Mouse (Mus musculus): Measurements from ENCODE around the gene Alkbh1. TPM values are rescaled to one million over a fixed set of nuclear protein-coding genes. Genes with fewer than 3 reads are reported as not detected.

Alkbh1 gene
- total and polyA plus RNA-seq, 3 experiments = 41.4 to 48.9 TPM; not detected in 1

DNA sequence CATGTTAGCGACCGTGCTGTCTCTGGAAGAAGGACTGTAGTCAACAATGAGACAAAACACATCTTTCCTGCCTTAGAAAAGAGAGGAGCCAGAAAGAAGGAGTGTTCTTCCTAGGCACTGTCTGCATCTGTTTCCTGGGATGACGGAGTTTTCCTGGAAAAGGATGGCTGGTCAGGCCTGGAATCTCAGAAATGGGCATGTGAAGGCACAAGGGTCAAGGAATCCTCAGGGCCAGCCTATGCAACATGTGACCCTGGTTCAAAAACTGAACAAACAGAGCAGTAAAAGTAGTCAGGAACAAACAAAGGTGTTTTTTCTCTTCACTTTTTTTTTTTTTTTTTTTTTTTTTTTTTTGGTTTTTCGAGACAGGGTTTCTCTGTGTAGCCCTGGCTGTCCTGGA is 46.7 kb downstream of the Alkbh1 start:
- Histone ChIP-seq H3K36me3 (ENCODE audit: control insufficient read depth in 1 of 2, insufficient read depth in 2 of 2, low read length in 2 of 2) (no peaks in the 10 kb centered on the region), H3K27ac (ENCODE audit: control insufficient read depth, low read depth, low read length) (no peak overlapping the region), H3K79me2 (ENCODE audit: control insufficient read depth, insufficient read depth, low read length, poor library complexity) (no peaks in the 10 kb centered on the region), H3K9me3 (replicated peaks; ENCODE audit: insufficient read depth, low read length) (no peaks in the 10 kb centered on the region), H3K27me3 (ENCODE audit: control insufficient read depth in 1 of 2, insufficient read depth in 2 of 2, low read length in 2 of 2) (no peaks in the 10 kb centered on the region), H3K9ac (ENCODE audit: control insufficient read depth, low read depth, low read length, poor library complexity, severe bottlenecking) (no peak overlapping the region), H3K4me1 (ENCODE audit: control insufficient read depth in 1 of 2, insufficient read depth in 2 of 2, low read length in 2 of 2) (no peaks in the 10 kb centered on the region), H3K4me3 (ENCODE audit: control insufficient read depth in 1 of 2, insufficient read depth in 1 of 2, low read depth in 2 of 2, low read length in 2 of 2) (no peak overlapping the region)
- no peak for TF ChIP-seq MXI1 (IDR thresholded peaks at IDR 0.05; ENCODE audit: low read depth, low read length)
- no peak for TF ChIP-seq TAL1 (IDR thresholded peaks at IDR 0.05; ENCODE audit: low read length)
- TF ChIP-seq GATA1 (IDR thresholded peaks at IDR 0.05; ENCODE audit: low read depth, low read length) = no peak
- TF ChIP-seq EP300 (IDR thresholded peaks at IDR 0.05; ENCODE audit: low read depth in 1 of 2, low read length in 2 of 2) = no peak
- TF ChIP-seq ELF1 (IDR thresholded peaks at IDR 0.05; ENCODE audit: low read depth, low read length) = no peak
- TF ChIP-seq USF1 (IDR thresholded peaks at IDR 0.05; ENCODE audit: low read depth, low read length) = no peak
- TF ChIP-seq CHD2 (IDR thresholded peaks at IDR 0.05; ENCODE audit: low read length) = no peak
- TF ChIP-seq RCOR1 (IDR thresholded peaks at IDR 0.05; ENCODE audit: low read depth, low read length) = no peak
- TF ChIP-seq SIN3A (IDR thresholded peaks at IDR 0.05; ENCODE audit: low read length) = no peak
- no peak for TF ChIP-seq E2F4 (IDR thresholded peaks at IDR 0.05; ENCODE audit: borderline replicate concordance, low read depth, low read length)
- TF ChIP-seq MAFK (IDR thresholded peaks at IDR 0.05; ENCODE audit: borderline replicate concordance, low read depth, low read length) = no peak
- no peak for TF ChIP-seq BHLHE40 (IDR thresholded peaks at IDR 0.05; ENCODE audit: borderline replicate concordance, low read depth, low read length)
- TF ChIP-seq USF2 (IDR thresholded peaks at IDR 0.05; ENCODE audit: borderline replicate concordance in 1 of 2, insufficient read depth in 1 of 2, low read depth in 1 of 2, low read length in 2 of 2) = no peak
- no peak for TF ChIP-seq GABPA (IDR thresholded peaks at IDR 0.05; ENCODE audit: low read depth, low read length)
- TF ChIP-seq UBTF (IDR thresholded peaks at IDR 0.05; ENCODE audit: borderline replicate concordance, insufficient read depth, low read depth, low read length) = no peak
- TF ChIP-seq NELFE (IDR thresholded peaks at IDR 0.05; ENCODE audit: low read depth, low read length) = no peak
- TF ChIP-seq RAD21 (IDR thresholded peaks at IDR 0.05; ENCODE audit: low read depth, low read length) = no peak
- no peak for TF ChIP-seq ETS1 (IDR thresholded peaks at IDR 0.05; ENCODE audit: low read depth, low read length)
- TF ChIP-seq NRF1 (IDR thresholded peaks at IDR 0.05; ENCODE audit: insufficient read depth, low read depth, low read length, poor library complexity, severe bottlenecking) = no peak
- TF ChIP-seq MYC (IDR thresholded peaks at IDR 0.05; ENCODE audit: low read depth, low read length) = no peak
- no peak for DNase-seq (ENCODE audit: low read depth, low spot score)

DNA sequence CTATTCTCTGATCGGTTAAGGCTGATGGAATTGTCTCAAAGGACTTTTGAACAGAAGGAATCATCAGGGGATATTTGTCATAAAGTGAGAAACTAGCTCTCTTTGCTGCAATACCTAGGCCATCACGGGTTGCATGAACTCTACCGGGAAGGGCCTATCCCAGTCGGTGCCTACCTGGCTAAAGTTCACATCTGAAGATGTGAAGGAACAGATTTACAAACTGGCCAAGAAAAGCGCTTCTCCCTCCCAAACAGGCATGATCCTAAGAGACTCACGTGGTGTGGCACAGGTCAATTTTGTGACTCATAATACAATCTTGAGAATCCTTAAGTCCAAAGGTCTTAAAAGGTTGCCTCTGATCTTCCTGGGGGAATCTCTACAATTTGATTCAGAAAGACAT is 49.5 kb downstream of the Alkbh1 start:
- no peak overlapping the region for H3K4me3 ChIP-seq (ENCODE audit: control insufficient read depth in 1 of 2, insufficient read depth in 1 of 2, low read depth in 2 of 2, low read length in 2 of 2)
- no peaks in the 10 kb centered on the region for H3K9me3 ChIP-seq (replicated peaks; ENCODE audit: insufficient read depth, low read length)
- no peak for TF ChIP-seq POLR2AphosphoS2 (IDR thresholded peaks at IDR 0.05; ENCODE audit: low read length)
- no peak for TF ChIP-seq USF1 (IDR thresholded peaks at IDR 0.05; ENCODE audit: low read depth, low read length)
- TF ChIP-seq HCFC1 (IDR thresholded peaks at IDR 0.05; ENCODE audit: low read depth, low read length) = no peak
- TF ChIP-seq CHD2 (IDR thresholded peaks at IDR 0.05; ENCODE audit: low read length) = no peak
- TF ChIP-seq MXI1 (IDR thresholded peaks at IDR 0.05; ENCODE audit: low read depth, low read length) = no peak
- TF ChIP-seq EP300 (IDR thresholded peaks at IDR 0.05; ENCODE audit: low read depth in 1 of 2, low read length in 2 of 2) = no peak
- TF ChIP-seq MYC (IDR thresholded peaks at IDR 0.05; ENCODE audit: low read depth, low read length) = no peak
- TF ChIP-seq ELF1 (IDR thresholded peaks at IDR 0.05; ENCODE audit: low read depth, low read length) = no peak
- TF ChIP-seq USF2 (IDR thresholded peaks at IDR 0.05; ENCODE audit: borderline replicate concordance in 1 of 2, insufficient read depth in 1 of 2, low read depth in 1 of 2, low read length in 2 of 2) = no peak
- no peak for TF ChIP-seq MAZ (IDR thresholded peaks at IDR 0.05; ENCODE audit: low read depth, low read length)
- TF ChIP-seq MEF2A (IDR thresholded peaks at IDR 0.05; ENCODE audit: extremely low read depth, insufficient replicate concordance, low read depth, low read length, poor library complexity, severe bottlenecking) = no peak
- no peaks in the 10 kb centered on the region for H3K36me3 ChIP-seq (ENCODE audit: control insufficient read depth in 1 of 2, insufficient read depth in 2 of 2, low read length in 2 of 2)
- no peaks in the 10 kb centered on the region; a peak in 1 of 4 replicates for H3K4me1 ChIP-seq (ENCODE audit: control insufficient read depth in 1 of 2, insufficient read depth in 2 of 2, low read length in 2 of 2)
- no peaks in the 10 kb centered on the region for H3K79me2 ChIP-seq (ENCODE audit: control insufficient read depth, insufficient read depth, low read length, poor library complexity)
- H3K27me3 ChIP-seq (ENCODE audit: control insufficient read depth in 1 of 2, insufficient read depth in 2 of 2, low read length in 2 of 2) = no peaks in the 10 kb centered on the region
- no peak overlapping the region for H3K27ac ChIP-seq (ENCODE audit: control insufficient read depth, low read depth, low read length)
- no peak for DNase-seq (ENCODE audit: low read depth, low spot score)
- H3K9ac ChIP-seq (ENCODE audit: control insufficient read depth, low read depth, low read length, poor library complexity, severe bottlenecking) = no peak overlapping the region
